Mouse (Mus musculus) liver, embryonic 12.5 days (tissue): ENCODE data around the gene Mybpc3. TPM values are rescaled to one million over a fixed set of nuclear protein-coding genes. Genes with fewer than 3 reads are reported as not detected.

ENCODE experiments used
- ATAC-seq: fragments of 200-750 bp; cut with Nextera tagmentation; 2 replicates; pipeline ENCODE4 v1.8.0; 2017; ENCODE audit warnings: moderate number of reproducible peaks, mild to moderate bottlenecking, moderate library complexity
- H3K27ac ChIP-seq: fragments of 300-500 bp; sonication (generic); 2 replicates; pipeline ENCODE4 v1.5.1; 2016; ENCODE audit warnings: mild to moderate bottlenecking
- H3K27me3 ChIP-seq: fragments of 300-500 bp; sonication (generic); replicated peaks from 2 replicates; pipeline ENCODE4 v1.6.1; 2016; ENCODE audit warnings: mild to moderate bottlenecking, moderate library complexity
- H3K36me3 ChIP-seq: fragments of 300-500 bp; sonication (generic); 2 replicates; pipeline ENCODE4 v1.6.1; 2016; ENCODE audit warnings: mild to moderate bottlenecking, moderate library complexity
- H3K4me1 ChIP-seq: fragments of 300-500 bp; sonication (generic); 2 replicates; pipeline ENCODE4 v1.6.1; 2016
- H3K4me2 ChIP-seq: fragments of 300-500 bp; sonication (generic); 2 replicates; pipeline ENCODE4 v1.6.1; 2016; ENCODE audit warnings: mild to moderate bottlenecking, moderate library complexity
- H3K4me3 ChIP-seq: fragments of 300-500 bp; sonication (generic); 2 replicates; pipeline ENCODE4 v1.5.1; 2016; ENCODE audit warnings: mild to moderate bottlenecking, moderate library complexity
- H3K9ac ChIP-seq: fragments of 300-500 bp; sonication (generic); 2 replicates; pipeline ENCODE4 v1.6.1; 2016; ENCODE audit warnings: mild to moderate bottlenecking, moderate library complexity
- H3K9me3 ChIP-seq: fragments of 300-500 bp; sonication (generic); replicated peaks from 2 replicates; pipeline ENCODE4 v1.6.1; 2016; ENCODE audit warnings: mild to moderate bottlenecking, moderate library complexity
- WGBS: fragments of 180-500 bp; shearing (Covaris S2); methylation state at CpG from one replicate; pipeline ENCODE4 v1.1.7; 2016; ENCODE audit not compliant: insufficient replicate concordance; 5-methylcytosine and 5-hydroxymethylcytosine counted together
- polyA plus RNA-seq: library from polyadenylated mRNA; unstranded; fragments of >200 nt; fragmentation: Nextera tagmentation; extraction: Ambion mirVana; gene quantifications from 2 replicates; pipeline ENCODE4 v1.2.1, GENCODE M21; 2016

Gene Mybpc3
- polyA plus RNA-seq, 1 experiment from 2014 or later, result 0.23 TPM

DNA sequence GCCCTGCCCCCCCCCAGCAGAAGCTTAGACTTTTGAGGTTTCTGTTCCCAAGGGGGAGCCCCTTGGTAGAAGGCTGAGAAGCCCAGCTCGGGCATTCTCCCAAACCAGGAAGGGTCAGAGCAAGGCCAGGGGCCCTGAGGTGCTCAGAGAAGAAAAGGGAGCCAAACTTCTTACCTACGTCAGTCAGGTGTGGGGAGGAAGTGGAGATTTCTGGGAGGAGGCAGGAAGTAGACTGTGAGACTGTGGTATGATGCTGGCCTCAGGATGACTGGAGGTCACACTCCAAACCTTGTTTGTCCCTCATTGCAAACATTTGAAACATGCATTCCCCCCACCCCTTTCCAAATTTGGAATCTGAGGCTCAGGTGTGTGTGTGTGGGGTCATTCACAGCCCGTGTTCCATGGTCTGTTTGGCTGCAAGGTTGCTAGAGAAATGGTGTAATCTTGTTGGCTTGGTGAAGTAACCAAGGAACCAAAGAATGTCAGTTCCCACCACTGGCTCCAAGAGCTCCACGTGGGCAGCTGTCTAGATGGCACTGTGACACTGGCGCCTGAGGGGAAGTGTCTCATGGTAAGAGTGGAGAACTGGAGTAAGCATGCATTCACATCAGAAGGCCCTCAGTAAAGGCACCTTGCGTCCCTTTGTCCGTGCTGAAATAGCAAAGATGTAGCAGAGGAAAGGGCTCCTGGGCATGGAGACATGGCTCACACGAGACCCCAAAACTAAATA lies 37.0 kb upstream of the Mybpc3 start:
- no peak overlapping the region for H3K9ac ChIP-seq
- H3K4me3 ChIP-seq, result no peak overlapping the region
- no peak for ATAC-seq
- no peaks in the 10 kb centered on the region for H3K27me3 ChIP-seq
- WGBS, result 56% methylated on average over 8 of the region's 8 CpGs
- H3K4me2 ChIP-seq, result no peak overlapping the region
- H3K4me1 ChIP-seq, result peaks cover 44% of the 10 kb centered on the region
- no peaks in the 10 kb centered on the region for H3K9me3 ChIP-seq
- H3K27ac ChIP-seq, result no peak overlapping the region
- H3K36me3 ChIP-seq, result no peaks in the 10 kb centered on the region

DNA sequence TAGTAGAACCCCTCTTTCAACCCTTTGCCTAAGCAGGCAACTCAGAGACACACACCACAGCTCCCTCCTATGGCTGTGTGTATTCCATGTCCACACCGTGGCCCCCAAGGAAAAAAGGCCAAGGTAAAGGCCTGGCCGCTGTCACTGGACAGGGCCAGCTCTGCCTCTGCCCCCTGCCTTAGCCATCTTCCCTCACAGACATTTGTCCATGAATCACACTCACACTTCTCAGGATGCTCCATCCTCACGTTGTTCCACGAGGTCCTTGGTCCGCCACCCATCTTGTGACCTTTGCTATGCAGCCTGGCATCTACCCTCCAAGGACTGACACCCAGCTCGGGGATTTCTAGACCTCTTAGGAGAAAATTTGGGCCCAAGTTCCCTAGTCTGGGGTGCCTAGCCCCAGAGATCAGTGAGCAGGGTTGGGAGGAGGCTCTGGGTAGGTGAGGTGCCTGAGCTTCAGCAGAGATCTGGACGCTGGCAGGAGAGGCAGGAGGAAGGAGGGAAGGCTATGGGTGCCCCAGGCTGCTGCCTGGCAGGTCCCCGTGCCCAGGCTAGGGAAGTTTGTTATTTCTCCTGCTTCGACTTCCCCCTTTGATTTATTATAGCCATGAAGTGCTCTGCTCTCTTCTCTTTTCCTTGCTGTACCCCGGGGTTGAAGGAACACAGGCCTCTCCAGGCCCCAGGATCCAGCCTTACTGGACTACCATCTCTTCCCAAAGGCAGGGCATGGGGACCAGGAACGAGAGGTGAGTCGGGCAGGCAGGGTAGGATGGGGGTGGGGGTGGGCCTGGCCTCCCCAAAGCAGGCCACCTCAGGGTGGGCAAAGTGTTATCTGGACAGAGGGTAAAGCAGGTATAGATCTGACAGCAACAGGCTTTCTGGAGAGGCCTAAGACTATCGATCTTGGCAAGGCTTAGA lies 35.9 kb upstream of the Mybpc3 start, which contains the start of gene Spi1:
Gene Spi1 (plus strand): TSS at position 616 of the 921 bp plus-strand sequence.
- peak within 1 kb of the TSS; percentile 16 for H3K4me2 ChIP-seq
- no peaks in the 10 kb centered on the region for H3K36me3 ChIP-seq
- no peaks in the 10 kb centered on the region for H3K9me3 ChIP-seq
- H3K27me3 ChIP-seq, result no peaks in the 10 kb centered on the region
- H3K9ac ChIP-seq, result peak within 1 kb of the TSS; percentile 27; the same call in 1 of the 2 replicates
- H3K27ac ChIP-seq, result peak within 1 kb of the TSS; percentile 69
- H3K4me3 ChIP-seq, result no peak within 1 kb of the TSS
- peaks cover 44% of the 10 kb centered on the region for H3K4me1 ChIP-seq
- WGBS, result 52% methylated on average over 13 of the region's 13 CpGs
- ATAC-seq, result no peak

DNA sequence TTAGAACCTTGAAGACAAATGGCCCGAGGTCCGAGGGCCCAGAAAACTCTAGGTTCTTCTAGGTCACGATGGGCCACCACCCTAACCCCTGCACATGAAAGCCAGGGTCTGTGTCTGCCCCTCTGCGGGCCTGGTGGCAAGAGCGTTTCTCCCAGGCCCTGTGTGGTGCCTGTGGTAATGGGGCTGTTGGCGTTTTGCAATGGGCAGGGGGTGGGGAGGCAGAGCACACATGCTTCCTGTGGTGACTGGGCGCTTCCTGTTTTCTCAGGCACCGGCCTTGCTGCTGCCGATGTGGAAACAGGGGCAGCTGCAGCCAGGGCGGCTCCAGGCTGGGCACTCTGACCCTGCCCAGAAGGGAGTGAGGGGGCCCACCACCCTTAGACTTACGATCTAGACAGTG lies 35.1 kb upstream of the Mybpc3 start:
- peak overlapping the region; percentile 16 for H3K4me2 ChIP-seq
- WGBS, result 25% methylated on average over 11 of the region's 11 CpGs
- peaks cover 45% of the 10 kb centered on the region for H3K4me1 ChIP-seq
- H3K36me3 ChIP-seq, result no peaks in the 10 kb centered on the region
- H3K27ac ChIP-seq, result peak overlapping the region; percentile 69
- ATAC-seq, result peak; percentile 43
- H3K9me3 ChIP-seq, result no peaks in the 10 kb centered on the region
- H3K9ac ChIP-seq, result peak overlapping the region; percentile 27; the same call in 1 of the 2 replicates
- H3K4me3 ChIP-seq, result no peak overlapping the region
- no peaks in the 10 kb centered on the region for H3K27me3 ChIP-seq

DNA sequence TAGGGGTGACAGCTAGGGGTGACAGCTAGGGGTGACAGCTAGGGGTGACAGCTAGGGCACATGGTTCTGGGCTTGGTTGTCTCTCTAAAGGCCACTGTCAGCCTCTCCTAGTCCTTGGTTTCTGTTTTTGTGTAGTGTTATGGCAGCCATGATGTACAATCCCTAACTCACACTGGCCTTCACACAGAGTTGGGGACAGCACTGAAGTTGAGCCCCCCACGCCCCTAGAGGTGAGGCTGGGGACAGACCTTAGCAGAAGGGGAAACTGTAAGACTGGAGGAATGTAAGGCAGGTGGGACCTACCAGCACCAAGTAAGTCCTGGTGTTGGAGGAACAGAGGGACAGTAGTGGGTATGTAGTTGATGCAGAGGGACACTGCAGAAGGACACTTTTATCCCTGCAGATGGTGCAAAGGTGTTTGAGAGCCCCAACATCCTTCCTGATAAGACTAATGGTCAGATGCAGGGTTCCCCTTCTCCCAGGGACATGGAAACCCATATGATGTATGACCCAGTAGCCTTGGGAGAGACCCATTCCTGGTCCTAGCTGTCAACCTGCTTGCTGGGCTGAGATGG lies 34.5 kb upstream of the Mybpc3 start:
- no peaks in the 10 kb centered on the region for H3K36me3 ChIP-seq
- peak overlapping the region; percentile 16 for H3K4me2 ChIP-seq
- ATAC-seq, result peak; percentile 22; the same call in 1 of the 2 replicates
- H3K27me3 ChIP-seq, result no peaks in the 10 kb centered on the region
- peak overlapping the region; percentile 27; the same call in 1 of the 2 replicates for H3K9ac ChIP-seq
- H3K4me3 ChIP-seq, result no peak overlapping the region
- H3K9me3 ChIP-seq, result no peaks in the 10 kb centered on the region
- peak overlapping the region; percentile 69 for H3K27ac ChIP-seq
- peaks cover 45% of the 10 kb centered on the region for H3K4me1 ChIP-seq
- 54% methylated on average over 1 of the region's 1 CpGs for WGBS

DNA sequence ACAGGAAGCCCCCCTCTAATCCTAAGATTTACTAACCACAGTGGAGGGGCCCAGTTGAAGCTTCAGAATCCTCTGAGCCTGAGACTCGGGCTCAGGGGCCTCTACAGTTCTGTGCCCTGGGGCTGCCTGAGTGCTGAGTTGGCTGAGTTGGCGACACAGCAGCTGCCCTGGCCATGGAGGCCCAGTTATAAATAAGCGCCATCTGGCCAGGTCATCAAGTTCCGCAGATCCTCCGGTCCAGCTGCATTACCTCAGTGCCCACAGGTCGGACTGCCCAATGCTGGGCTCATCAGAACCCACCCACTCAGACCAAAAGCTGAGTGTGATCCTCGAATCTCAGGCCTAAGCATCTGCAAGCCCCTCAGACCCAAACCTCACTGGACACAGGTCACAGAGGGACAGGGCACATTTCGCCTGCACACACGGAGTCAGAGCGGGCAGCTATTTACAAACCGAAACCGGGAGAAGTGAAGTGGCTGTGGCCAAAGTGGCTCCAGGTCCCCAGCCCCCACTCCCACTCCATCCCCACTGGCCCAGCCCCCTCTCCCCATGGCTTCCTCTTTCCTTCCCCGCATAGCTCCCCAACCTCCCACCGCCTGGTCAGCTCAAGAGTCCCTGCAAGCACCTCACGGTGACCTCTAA lies 33.6 kb upstream of the Mybpc3 start:
- Histone ChIP-seq H3K36me3 (no peaks in the 10 kb centered on the region), H3K4me1 (peaks cover 44% of the 10 kb centered on the region), H3K27ac (peak overlapping the region; percentile 69; the same call in 1 of the 2 replicates), H3K4me3 (no peak overlapping the region), H3K4me2 (peak overlapping the region; percentile 25; the same call in 1 of the 2 replicates), H3K9ac (no peak overlapping the region), H3K9me3 (no peaks in the 10 kb centered on the region), H3K27me3 (no peaks in the 10 kb centered on the region)
- WGBS, result 58% methylated on average over 15 of the region's 15 CpGs
- ATAC-seq, result no peak

DNA sequence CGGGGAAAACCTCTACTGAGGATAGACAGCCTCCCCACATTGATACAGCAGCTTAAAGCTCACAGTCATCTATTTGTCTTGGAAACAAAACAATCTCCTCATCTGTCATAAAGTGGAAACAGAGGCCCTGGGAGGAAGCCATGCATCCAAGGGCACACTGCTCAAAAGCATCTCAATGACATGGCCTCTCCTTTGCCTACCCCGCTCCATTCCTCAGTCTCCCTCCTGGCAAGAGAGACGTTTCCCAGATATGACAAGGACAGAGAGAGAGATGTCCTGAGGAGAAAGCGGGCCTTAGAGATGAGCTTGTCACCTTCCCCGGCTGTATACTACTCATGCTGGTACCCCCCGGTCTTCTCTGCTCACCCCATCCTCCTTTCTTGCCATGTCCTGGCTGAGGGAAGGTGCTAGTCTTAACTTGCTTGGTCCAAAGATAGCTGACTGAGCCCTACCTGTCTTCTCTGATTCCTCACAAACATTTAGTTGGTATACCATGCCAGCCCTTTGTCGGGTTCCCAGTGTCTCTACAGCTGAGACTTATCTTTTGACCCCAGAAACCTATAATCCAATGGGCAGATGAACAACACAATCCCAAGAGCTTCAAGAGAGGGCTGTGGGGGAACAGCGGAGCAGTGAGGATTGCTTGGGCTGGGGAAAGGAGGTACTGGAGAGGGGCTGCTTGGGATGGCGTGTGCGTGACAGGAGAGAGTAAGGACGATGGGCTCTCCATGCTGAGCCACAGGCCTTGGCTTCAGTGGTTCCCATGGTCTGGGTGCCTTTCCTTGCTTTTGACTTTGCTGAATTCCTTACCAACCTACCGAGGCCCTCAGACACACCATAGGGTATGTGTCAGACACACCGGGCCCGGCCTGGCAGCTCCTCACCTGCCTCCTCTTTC lies 32.2 kb upstream of the Mybpc3 start:
- no peak overlapping the region for H3K4me3 ChIP-seq
- no peak overlapping the region for H3K27ac ChIP-seq

DNA sequence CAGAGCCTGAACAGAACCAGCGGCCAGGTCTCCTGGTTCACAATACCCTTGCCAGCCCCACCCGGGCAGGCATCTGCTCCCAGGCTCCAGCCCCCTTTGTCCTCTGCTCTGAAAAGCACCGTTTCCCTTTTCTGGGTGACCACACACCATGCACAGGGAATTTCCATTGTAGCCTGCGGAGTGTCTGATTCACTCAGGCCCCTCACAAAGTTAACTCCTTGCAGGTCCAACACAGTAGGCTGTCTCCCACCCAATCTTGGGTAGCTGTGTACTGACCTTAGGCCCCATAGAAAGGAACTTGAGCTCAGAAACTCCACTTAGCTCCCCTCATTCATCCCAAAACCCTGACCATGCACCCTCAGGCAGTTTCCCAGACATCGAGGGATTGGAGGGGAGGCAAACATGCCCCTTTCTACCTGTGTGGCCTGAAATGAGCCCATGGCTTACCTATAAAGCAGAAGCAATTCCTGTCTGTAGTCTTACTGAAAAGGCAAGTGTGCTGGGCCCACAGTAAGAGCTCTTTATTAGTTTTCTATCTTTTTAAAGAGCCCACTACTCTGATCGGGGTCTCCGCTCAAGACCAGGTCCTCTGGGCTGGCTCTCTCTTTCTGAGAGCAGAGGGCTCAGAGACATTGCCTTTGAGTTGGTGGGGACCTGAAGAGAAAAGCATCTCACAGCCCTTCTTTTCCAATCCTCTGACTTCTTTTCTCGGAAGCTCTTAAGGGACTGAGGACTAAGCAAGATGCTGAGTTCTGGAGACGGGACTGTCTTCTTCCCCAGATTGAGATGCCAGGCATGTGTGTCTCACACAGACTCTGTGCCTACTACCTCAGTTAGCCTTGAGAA lies 31.3 kb upstream of the Mybpc3 start:
- H3K27me3 ChIP-seq, result no peaks in the 10 kb centered on the region

More for the DNA sequence above, 32.2 kb upstream of the Mybpc3 start:
- peaks cover 50% of the 10 kb centered on the region for H3K4me1 ChIP-seq
- no peaks in the 10 kb centered on the region for H3K9me3 ChIP-seq
- H3K27me3 ChIP-seq, result no peaks in the 10 kb centered on the region
- H3K4me2 ChIP-seq, result no peak overlapping the region
- no peaks in the 10 kb centered on the region for H3K36me3 ChIP-seq
- ATAC-seq, result no peak
- 70% methylated on average over 14 of the region's 14 CpGs for WGBS
- H3K9ac ChIP-seq, result no peak overlapping the region

DNA sequence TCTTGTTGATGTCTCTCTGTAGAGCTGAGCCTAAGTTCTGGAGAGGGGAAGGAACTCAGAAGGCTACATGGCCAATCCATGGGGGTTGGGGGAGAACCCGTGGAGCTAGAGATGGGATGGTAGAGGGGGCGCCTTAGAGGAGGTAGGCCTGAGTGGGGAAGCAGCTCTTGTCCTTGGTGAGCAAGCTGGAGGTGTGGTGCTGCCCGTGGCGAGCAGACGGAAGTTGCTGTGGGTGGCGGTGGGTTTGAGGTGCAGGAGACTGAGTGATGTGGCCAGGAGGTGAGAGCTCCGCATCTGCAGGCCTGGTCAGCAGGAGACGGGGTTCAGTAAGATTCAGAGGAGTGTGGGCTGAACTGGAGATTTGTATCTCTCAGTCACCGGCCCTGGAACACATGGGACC lies 30.5 kb upstream of the Mybpc3 start:
- H3K9ac ChIP-seq, result no peak overlapping the region
- H3K4me2 ChIP-seq, result no peak overlapping the region
- H3K27ac ChIP-seq, result no peak overlapping the region

More for the DNA sequence above, 31.3 kb upstream of the Mybpc3 start:
- Histone ChIP-seq H3K36me3 (no peaks in the 10 kb centered on the region), H3K9me3 (no peaks in the 10 kb centered on the region), H3K9ac (no peak overlapping the region), H3K4me3 (no peak overlapping the region), H3K27ac (no peak overlapping the region), H3K4me2 (no peak overlapping the region), H3K4me1 (peaks cover 50% of the 10 kb centered on the region)
- ATAC-seq, result no peak
- 64% methylated on average over 9 of the region's 9 CpGs for WGBS

DNA sequence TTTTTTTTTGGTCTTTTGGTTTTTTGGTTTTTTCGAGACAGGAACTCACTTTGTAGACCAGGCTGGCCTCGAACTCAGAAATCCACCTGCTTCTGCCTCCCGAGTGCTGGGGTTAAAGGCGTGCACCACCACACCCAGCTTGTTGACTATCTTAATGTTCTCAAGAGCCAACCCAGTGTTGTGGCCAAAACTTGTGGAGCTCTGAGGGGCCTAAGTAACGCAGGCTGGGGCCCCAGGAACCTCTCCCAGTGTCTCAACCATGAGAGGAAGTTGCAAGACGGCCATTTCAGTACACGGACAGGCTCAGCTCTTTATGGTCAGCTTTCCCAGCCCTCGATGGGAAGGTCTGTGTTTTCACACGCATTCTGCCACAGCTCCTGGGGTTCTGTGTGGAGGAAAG lies 29.0 kb upstream of the Mybpc3 start:
- no peak overlapping the region for H3K4me2 ChIP-seq
- H3K27me3 ChIP-seq, result no peaks in the 10 kb centered on the region
- H3K4me3 ChIP-seq, result no peak overlapping the region
- H3K9me3 ChIP-seq, result no peaks in the 10 kb centered on the region
- 37% methylated on average over 9 of the region's 9 CpGs for WGBS
- peak overlapping the region; percentile 27; the same call in 1 of the 2 replicates for H3K27ac ChIP-seq
- H3K36me3 ChIP-seq, result no peaks in the 10 kb centered on the region
- H3K4me1 ChIP-seq, result peaks cover 36% of the 10 kb centered on the region
- no peak overlapping the region for H3K9ac ChIP-seq
- peak; percentile 48; the same call in 1 of the 2 replicates for ATAC-seq

More for the DNA sequence above, 30.5 kb upstream of the Mybpc3 start:
- H3K4me1 ChIP-seq, result peaks cover 49% of the 10 kb centered on the region
- 58% methylated on average over 9 of the region's 9 CpGs for WGBS
- no peaks in the 10 kb centered on the region for H3K27me3 ChIP-seq
- H3K9me3 ChIP-seq, result no peaks in the 10 kb centered on the region
- H3K36me3 ChIP-seq, result no peaks in the 10 kb centered on the region
- ATAC-seq, result no peak
- no peak overlapping the region for H3K4me3 ChIP-seq

DNA sequence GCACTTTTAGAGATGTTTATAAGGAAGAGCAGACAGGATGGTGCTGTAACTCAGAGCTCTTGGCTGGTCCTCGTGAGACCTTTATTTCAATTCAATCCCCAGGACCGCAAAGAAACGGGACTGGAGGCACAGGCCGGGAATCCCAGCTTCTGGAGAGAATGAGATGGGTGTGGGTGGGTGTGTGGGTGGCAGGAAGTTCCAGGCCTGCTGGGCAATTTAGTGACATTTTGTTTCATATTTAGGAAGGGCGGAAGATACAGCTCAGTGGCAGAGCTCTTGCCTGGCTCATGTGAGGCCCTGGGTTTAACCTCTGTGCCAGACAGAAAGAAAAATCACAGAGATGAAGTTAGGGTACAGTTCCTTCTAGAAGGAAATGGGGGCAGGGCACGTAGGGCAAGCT lies 27.7 kb upstream of the Mybpc3 start:
- no peak overlapping the region for H3K9ac ChIP-seq
- H3K27ac ChIP-seq, result no peak overlapping the region
- WGBS, result 67% methylated on average over 6 of the region's 6 CpGs
- H3K27me3 ChIP-seq, result peaks cover 7% of the 10 kb centered on the region
- H3K4me2 ChIP-seq, result no peak overlapping the region
- no peaks in the 10 kb centered on the region for H3K36me3 ChIP-seq
- no peak overlapping the region for H3K4me3 ChIP-seq
- peaks cover 24% of the 10 kb centered on the region for H3K4me1 ChIP-seq
- H3K9me3 ChIP-seq, result no peaks in the 10 kb centered on the region
- no peak for ATAC-seq
